Mouse (Mus musculus) neural tube, embryonic 14.5 days (tissue): ENCODE data around the gene Cryzl2. TPM values are rescaled to one million over a fixed set of nuclear protein-coding genes. Genes with fewer than 3 reads are reported as not detected.
A peak's percentile ranks its signal among the peaks of the same experiment; 100 is the strongest.

Experiments used
- ATAC-seq: fragments of 200-750 bp; cut with Nextera tagmentation; 2 replicates; pipeline ENCODE4 v1.8.0; 2017; ENCODE audit warnings: low read depth, mild to moderate bottlenecking, moderate TSS enrichment, moderate library complexity
- H3K27ac ChIP-seq: fragments of 300-500 bp; sonication (generic); 2 replicates; pipeline ENCODE4 v1.5.1; 2014; ENCODE audit warnings: low read depth, mild to moderate bottlenecking, control low read depth, low read length, moderate library complexity, mixed read lengths
- H3K27me3 ChIP-seq: fragments of 300-500 bp; sonication (generic); 2 replicates; pipeline ENCODE4 v1.6.1; 2014; ENCODE audit warnings: low read length; ENCODE audit not compliant: control insufficient read depth, insufficient read depth
- H3K36me3 ChIP-seq: fragments of 300-500 bp; sonication (generic); 2 replicates; pipeline ENCODE4 v1.6.1; 2014; ENCODE audit warnings: low read length, mixed read lengths; ENCODE audit not compliant: control insufficient read depth, insufficient read depth
- H3K4me1 ChIP-seq: fragments of 300-500 bp; sonication (generic); 2 replicates; pipeline ENCODE4 v1.6.1; 2014; ENCODE audit warnings: low read length; ENCODE audit not compliant: control insufficient read depth, insufficient read depth
- H3K4me2 ChIP-seq: fragments of 300-500 bp; sonication (generic); 2 replicates; pipeline ENCODE4 v1.6.1; 2014; ENCODE audit warnings: mild to moderate bottlenecking, low read depth, low read length, control low read depth
- H3K4me3 ChIP-seq: fragments of 300-500 bp; sonication (generic); 2 replicates; pipeline ENCODE4 v1.5.1; 2014; ENCODE audit warnings: low read depth, low read length, control low read depth, mixed read lengths
- H3K9ac ChIP-seq: fragments of 300-500 bp; sonication (generic); replicated peaks from 2 replicates; pipeline ENCODE4 v1.6.1; 2014; ENCODE audit warnings: low read depth, mild to moderate bottlenecking, control low read depth, low read length, mixed read lengths
- H3K9me3 ChIP-seq: fragments of 300-500 bp; sonication (generic); 2 replicates; pipeline ENCODE4 v1.6.1; 2016; ENCODE audit warnings: low read length; ENCODE audit not compliant: control insufficient read depth
- WGBS: fragments of 180-500 bp; shearing (Covaris S2); extraction: QIAGEN DNeasy Blood & Tissue Kit; methylation state at CpG from one replicate; pipeline ENCODE4 v1.1.7; 2014; 5-methylcytosine and 5-hydroxymethylcytosine counted together
- polyA plus RNA-seq: library from polyadenylated mRNA; unstranded; fragments of >200 nt; fragmentation: Nextera tagmentation; extraction: Ambion mirVana; gene quantifications from 2 replicates; pipeline ENCODE4 v1.2.1, GENCODE M21; 2014

The Cryzl2 gene
- polyA plus RNA-seq, 1 experiment from 2014 or later = 6.2 TPM

GRCm38 (mm10) chr1:157417414-157417813 lies 41.0 kb upstream of the Cryzl2 start:
- no peak overlapping the region for H3K4me3 ChIP-seq
- no peak overlapping the region for H3K27ac ChIP-seq
- H3K9ac ChIP-seq = no peak overlapping the region
- no peaks in the 10 kb centered on the region for H3K27me3 ChIP-seq
- H3K4me1 ChIP-seq = no peaks in the 10 kb centered on the region
- H3K36me3 ChIP-seq = no peaks in the 10 kb centered on the region
- no peak for ATAC-seq
- H3K9me3 ChIP-seq = no peaks in the 10 kb centered on the region
- 65% methylated on average over 3 of the region's 3 CpGs for WGBS
- no peak overlapping the region for H3K4me2 ChIP-seq

- no peaks in the 10 kb centered on the region for H3K9me3 ChIP-seq
- no peaks in the 10 kb centered on the region for H3K4me1 ChIP-seq
- no peak overlapping the region for H3K4me3 ChIP-seq
- no peaks in the 10 kb centered on the region for H3K27me3 ChIP-seq
- no peak for ATAC-seq
- H3K9ac ChIP-seq = no peak overlapping the region
- WGBS = 51% methylated on average over 7 of the region's 7 CpGs
- no peak overlapping the region for H3K4me2 ChIP-seq
- H3K27ac ChIP-seq = no peak overlapping the region
- no peaks in the 10 kb centered on the region for H3K36me3 ChIP-seq
These were observed 40.5 kb upstream of the Cryzl2 start for GRCm38 (mm10) chr1:157417861-157418260.

- Histone ChIP-seq H3K9me3 (no peaks in the 10 kb centered on the region), H3K4me2 (no peak overlapping the region), H3K27me3 (no peaks in the 10 kb centered on the region), H3K4me1 (no peaks in the 10 kb centered on the region), H3K36me3 (no peaks in the 10 kb centered on the region), H3K9ac (no peak overlapping the region), H3K4me3 (no peak overlapping the region), H3K27ac (no peak overlapping the region)
- 20% methylated on average over 8 of the region's 8 CpGs for WGBS
- ATAC-seq = peak; percentile 82
These were observed 32.5 kb upstream of the Cryzl2 start for GRCm38 (mm10) chr1:157425741-157426427.

- H3K4me3 ChIP-seq = no peak overlapping the region
- no peak overlapping the region for H3K27ac ChIP-seq
- 74% methylated on average over 1 of the region's 1 CpGs for WGBS
- no peaks in the 10 kb centered on the region for H3K36me3 ChIP-seq
- H3K4me2 ChIP-seq = no peak overlapping the region
- H3K27me3 ChIP-seq = no peaks in the 10 kb centered on the region
- no peak for ATAC-seq
- no peaks in the 10 kb centered on the region for H3K9me3 ChIP-seq
- no peaks in the 10 kb centered on the region for H3K4me1 ChIP-seq
- H3K9ac ChIP-seq = no peak overlapping the region
These were observed 31.4 kb upstream of the Cryzl2 start for GRCm38 (mm10) chr1:157426933-157427332.

- H3K27me3 ChIP-seq = no peaks in the 10 kb centered on the region
- no peak for ATAC-seq
- no peaks in the 10 kb centered on the region for H3K4me1 ChIP-seq
- H3K4me2 ChIP-seq = no peak overlapping the region
- H3K27ac ChIP-seq = no peak overlapping the region
- no peak overlapping the region for H3K9ac ChIP-seq
- H3K9me3 ChIP-seq = no peaks in the 10 kb centered on the region
- no peaks in the 10 kb centered on the region for H3K36me3 ChIP-seq
- H3K4me3 ChIP-seq = no peak overlapping the region
- 93% methylated on average over 4 of the region's 4 CpGs for WGBS
These were observed 30.8 kb upstream of the Cryzl2 start for GRCm38 (mm10) chr1:157427604-157428003.

GRCm38 (mm10) chr1:157428366-157428765 lies 30.0 kb upstream of the Cryzl2 start:
- ATAC-seq = no peak
- Histone ChIP-seq H3K9me3 (no peaks in the 10 kb centered on the region), H3K9ac (no peak overlapping the region), H3K36me3 (no peaks in the 10 kb centered on the region), H3K4me2 (no peak overlapping the region), H3K27me3 (no peaks in the 10 kb centered on the region), H3K27ac (no peak overlapping the region), H3K4me3 (no peak overlapping the region), H3K4me1 (no peaks in the 10 kb centered on the region)
- 93% methylated on average over 3 of the region's 3 CpGs for WGBS

- H3K36me3 ChIP-seq = no peaks in the 10 kb centered on the region
- H3K27ac ChIP-seq = no peak overlapping the region
- no peaks in the 10 kb centered on the region for H3K27me3 ChIP-seq
- no peak overlapping the region for H3K4me2 ChIP-seq
- H3K9me3 ChIP-seq = no peaks in the 10 kb centered on the region
- 54% methylated on average over 3 of the region's 3 CpGs for WGBS
- ATAC-seq = no peak
- H3K9ac ChIP-seq = no peak overlapping the region
- no peak overlapping the region for H3K4me3 ChIP-seq
- H3K4me1 ChIP-seq = no peaks in the 10 kb centered on the region
These were observed 25.1 kb upstream of the Cryzl2 start for GRCm38 (mm10) chr1:157433316-157433715.

GRCm38 (mm10) chr1:157434404-157434803 lies 24.0 kb upstream of the Cryzl2 start:
- H3K27ac ChIP-seq = no peak overlapping the region
- peaks cover under 1% of the 10 kb centered on the region; the same call in 1 of the 2 replicates for H3K4me1 ChIP-seq
- H3K4me2 ChIP-seq = no peak overlapping the region
- H3K4me3 ChIP-seq = no peak overlapping the region
- no peaks in the 10 kb centered on the region for H3K9me3 ChIP-seq
- H3K9ac ChIP-seq = no peak overlapping the region
- no peak for ATAC-seq
- no peaks in the 10 kb centered on the region for H3K27me3 ChIP-seq
- H3K36me3 ChIP-seq = no peaks in the 10 kb centered on the region
- 97% methylated on average over 4 of the region's 4 CpGs for WGBS

GRCm38 (mm10) chr1:157435926-157436325 lies 22.5 kb upstream of the Cryzl2 start:
- WGBS = 91% methylated on average over 6 of the region's 6 CpGs

More at GRCm38 (mm10) chr1:157435926-157436325, 22.5 kb upstream of the Cryzl2 start:
- Histone ChIP-seq H3K4me2 (no peak overlapping the region), H3K9me3 (no peaks in the 10 kb centered on the region), H3K9ac (no peak overlapping the region), H3K4me1 (peaks cover 11% of the 10 kb centered on the region), H3K27ac (no peak overlapping the region), H3K4me3 (no peak overlapping the region), H3K27me3 (no peaks in the 10 kb centered on the region), H3K36me3 (no peaks in the 10 kb centered on the region)
- no peak for ATAC-seq
